Mouse (Mus musculus): ENCODE data around the gene Il6st.

Il6st gene

DNA sequence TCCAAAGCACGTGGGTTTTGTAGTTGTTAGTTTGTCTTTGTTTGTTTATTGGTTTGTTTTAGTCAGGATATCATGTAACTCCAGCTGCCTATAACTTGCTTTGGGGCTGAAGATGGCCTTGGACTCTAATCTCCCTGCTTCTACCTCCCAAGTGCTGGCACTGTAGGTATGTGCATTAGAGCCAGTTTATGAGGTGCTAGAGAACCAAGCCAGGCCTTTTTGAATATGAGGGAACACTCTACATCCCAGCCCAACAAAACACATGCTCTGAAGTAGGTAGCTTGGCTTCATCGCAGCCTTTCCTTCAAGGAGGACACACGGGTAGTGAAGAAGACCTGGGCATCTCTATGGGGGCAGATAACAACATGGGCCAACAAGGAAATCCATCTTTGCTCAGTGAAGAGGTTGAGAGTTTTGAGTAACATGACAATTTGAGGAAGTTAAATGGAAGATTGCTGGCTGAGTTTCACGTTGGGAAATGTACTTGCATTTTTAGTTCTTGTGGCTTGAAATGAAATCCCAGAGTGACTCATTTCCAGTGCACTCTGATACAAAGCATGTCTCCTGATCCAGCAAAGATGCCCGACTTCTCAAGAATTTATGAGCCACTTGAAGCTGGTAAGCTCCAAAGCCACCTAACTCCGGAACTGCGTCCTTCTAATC is 20.9 kb upstream of the Il6st start:
- DNase-seq (ENCODE audit: low read depth, low spot score): peak; percentile 24

DNA sequence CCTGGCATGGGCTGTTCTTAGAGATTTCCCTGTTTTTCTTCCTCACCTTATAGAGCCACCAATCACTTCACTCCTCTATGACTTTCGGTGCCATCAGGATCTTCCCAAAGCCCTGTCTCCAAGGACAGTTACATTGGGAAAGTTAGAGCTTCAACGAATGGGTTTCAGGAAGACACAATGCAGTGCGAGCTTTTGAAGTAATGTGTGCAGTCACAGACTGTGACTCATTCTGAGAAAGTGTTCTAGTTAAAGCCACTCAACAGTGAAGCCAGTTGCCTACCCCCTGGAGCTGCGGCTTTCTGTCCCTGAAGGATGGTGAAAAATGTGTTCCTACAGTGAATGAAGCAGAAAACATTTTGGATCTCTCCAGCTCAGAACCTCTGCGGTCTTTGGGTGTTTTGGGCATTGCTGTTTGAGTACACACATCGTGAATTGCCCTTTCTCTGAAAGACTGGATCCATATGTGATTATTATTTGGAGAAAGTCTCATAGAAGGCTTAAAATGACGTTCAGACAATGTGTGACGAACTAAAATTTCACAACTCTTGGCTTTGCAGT is 16.7 kb upstream of the Il6st start:
- DNase-seq (ENCODE audit: low read depth, low spot score): no peak

DNA sequence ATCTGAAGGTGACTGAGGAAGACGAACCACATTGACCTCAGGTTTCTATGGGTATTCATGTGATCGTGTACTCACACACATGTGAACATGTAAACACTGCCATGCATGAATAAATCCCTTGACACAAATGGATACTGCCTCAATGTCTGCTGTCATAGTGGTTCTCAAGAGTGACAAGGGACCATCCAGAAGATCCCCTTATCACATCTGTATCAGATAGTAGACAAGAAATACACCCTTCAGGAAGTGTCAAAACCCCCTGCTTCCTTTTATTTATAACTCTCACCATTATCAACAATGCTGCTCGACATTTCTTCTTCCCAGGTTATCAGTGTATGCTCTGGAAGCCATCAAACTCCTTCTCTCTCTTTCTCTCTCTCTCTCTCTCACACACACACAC is 13.7 kb upstream of the Il6st start:
- DNase-seq (ENCODE audit: low read depth, low spot score): no peak

DNA sequence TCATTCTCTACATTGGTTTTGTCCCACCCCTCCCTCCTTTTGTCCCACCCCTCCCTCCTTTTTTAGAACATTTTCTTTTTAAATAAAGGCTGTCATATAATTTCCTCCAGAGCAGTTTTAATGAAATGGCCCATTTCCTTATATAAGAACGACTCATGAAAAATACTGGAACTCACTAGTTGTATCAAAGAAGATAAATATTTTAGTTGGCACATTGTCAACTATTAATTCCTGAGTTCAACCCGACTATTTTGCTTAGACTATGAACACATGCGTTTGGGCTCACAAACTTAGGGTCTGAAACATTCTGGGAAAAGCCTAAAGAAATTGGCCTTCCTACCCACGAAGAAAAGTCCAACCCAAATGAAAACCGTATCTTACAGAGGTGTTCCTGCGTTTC is 6.5 kb upstream of the Il6st start:
- DNase-seq (ENCODE audit: low read depth, low spot score): no peak

DNA sequence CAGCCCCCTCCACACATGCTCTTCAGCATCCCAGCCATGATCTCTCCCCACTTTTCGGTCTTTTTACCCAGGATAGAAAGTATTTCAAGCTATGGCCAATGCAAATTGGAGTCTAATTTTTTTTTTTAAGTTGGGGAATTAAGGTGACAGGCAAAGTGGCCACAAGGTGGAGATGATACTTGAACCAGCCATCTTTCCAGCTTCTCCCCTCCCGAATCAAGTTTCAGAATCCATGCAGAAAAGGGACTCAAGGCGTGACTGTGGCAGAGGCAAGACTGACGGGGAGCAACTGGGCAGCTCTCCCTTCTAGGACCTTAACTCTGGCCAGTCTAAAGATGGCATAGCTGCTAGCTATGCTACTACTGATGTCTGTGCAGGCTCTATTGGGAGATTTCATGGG is 5.9 kb upstream of the Il6st start:
- no peak for DNase-seq (ENCODE audit: low read depth, low spot score)

DNA sequence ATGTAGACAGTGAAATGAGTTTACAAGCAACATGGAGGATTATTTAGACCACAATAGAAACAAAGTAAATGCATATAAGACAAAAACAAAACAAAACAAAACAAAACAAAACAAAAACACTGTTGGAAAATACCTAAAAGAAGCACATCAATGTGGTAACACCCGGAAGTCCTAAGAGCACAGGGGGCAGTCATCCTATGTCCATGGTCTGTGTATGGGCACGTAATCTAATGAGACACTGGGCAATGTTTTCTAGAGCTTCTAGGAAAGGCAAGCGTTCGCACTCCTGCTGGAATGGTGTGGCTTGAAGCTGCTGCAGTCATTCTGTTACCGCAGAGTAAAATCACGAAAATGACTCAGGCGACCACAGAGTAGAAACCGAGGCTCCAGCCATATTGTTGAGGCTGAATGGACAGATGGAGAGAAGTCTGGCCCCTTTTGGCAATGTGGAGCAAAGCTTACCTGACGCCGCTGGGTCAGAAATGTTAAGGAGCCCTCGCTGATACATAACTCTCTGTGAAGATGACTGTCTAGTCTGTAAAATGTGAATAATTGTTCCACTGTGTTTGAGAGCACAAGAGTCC is 5.3 kb upstream of the Il6st start:
- DNase-seq (ENCODE audit: low read depth, low spot score): no peak

DNA sequence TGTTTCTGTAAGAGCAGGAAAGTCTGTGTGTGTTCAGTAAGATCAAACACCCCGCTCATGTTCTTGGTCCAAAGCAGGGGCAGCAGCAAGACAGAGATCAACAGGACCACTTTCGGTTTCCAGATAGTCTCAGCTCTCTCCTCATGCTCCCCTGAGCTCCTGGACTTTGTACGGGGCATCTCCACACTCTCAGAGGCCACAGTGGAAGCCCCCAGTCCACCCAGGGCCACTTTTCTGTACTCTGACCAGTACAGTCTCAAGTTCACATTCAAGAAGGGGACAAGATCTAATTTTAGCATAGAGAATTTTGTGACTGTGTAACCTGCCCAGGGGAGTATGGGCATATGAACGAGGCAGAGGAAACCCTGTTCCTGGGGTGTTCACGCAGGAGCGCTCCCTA is 3.9 kb upstream of the Il6st start:
- no peak for DNase-seq (ENCODE audit: low read depth, low spot score)

DNA sequence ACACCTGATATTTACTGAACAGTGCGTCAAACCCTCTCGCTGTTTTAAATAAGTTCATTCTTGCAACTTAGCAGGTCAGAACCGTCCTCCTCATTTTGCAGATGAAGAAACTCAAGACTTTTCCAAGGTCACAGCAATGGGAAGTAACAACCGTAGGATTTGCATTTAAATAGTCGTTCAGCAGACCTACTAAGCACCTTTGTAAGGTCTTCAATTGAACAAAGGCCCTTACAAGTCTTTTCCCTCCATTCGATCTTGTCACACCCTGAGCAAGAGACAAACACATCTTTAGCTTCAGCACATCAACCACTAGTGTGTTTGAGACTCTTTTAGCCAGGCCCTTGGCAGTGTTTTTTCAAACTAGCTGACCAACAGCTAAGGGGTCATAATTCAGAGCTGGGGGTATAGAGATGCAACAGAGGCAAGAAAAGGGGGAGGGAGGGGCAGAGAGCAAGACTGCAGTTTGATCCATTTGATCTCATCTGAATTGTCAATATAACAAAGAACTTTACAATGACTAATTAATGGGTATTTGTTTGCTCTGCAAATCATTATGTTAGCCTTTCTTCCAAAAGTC is 1.4 kb upstream of the Il6st start:
- DNase-seq (ENCODE audit: low read depth, low spot score): no peak

DNA sequence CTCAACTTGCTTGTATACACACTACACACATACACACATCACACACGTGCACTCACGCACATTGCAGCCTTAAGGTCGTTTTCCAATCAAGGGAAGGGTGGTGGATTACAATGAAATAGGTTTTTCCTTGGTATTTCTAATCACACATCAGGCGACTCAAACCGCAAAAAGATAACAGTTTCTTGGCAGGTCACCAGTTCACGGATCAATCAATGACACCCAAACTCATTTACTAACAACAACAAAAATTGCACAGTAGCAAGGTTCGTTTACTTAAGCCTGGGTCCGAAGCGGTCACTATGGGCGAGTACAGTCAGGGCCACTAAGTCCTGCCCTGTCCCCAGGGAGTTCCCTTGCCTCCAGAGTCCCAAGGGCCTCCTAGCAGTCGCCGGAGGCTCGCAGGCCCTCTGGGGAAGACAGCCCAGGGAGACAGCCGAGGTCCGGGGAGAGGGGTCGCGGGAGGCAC is 500 bp upstream of the Il6st start:
- no peak for DNase-seq (ENCODE audit: low read depth, low spot score)

DNA sequence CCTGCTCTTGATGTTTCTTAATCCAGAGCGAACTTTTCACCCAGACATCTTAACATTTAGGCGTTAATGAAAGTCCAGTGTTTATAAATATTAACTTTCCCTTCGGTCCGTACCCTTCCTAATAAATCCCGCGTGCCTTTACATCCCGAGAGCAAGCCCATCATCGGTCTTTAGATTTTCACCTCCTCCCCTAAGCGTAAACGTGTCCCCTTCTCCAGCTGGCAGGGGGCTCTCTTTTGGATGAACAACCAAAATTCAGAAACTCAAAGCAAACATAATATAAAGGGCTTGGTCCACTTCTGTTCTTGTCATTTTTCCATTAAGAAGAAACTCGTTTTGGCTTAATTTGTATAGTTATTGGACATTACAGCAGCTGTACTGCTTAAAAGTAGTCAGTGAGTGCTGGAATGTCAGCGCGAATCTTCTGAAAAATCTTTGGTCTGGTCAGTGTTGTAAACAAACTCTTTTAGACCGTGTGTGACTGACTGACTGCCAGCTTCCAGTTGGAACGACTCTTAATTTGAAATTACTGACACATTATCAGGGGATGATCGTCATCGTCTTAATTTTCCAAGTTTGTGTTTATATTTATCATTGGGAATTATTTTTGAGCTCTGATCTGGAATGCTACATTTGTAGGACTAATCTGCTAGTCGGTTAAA is 887 bp downstream of the Il6st start:
- peak; percentile 18 for DNase-seq (ENCODE audit: low read depth, low spot score)

DNA sequence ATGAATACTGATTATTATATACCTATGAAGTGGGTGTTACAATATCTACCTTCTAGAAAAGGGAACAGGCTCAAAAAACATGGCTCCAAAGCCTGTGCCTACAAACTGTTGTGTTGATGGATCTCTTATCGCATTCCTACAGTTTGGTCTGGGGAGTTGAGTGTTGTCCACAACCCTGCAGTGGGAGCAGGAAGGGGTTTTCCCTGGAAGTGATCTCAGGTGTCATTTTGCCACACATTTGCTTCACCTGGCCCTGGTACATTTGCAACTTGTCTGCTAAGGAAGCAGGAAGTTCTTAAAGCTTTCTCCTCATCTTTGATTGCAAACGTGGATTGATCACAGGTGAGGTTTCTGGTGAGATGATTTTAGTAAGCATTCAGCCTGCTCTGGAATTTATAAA is 1.7 kb downstream of the Il6st start:
- DNase-seq (ENCODE audit: low read depth, low spot score): no peak

DNA sequence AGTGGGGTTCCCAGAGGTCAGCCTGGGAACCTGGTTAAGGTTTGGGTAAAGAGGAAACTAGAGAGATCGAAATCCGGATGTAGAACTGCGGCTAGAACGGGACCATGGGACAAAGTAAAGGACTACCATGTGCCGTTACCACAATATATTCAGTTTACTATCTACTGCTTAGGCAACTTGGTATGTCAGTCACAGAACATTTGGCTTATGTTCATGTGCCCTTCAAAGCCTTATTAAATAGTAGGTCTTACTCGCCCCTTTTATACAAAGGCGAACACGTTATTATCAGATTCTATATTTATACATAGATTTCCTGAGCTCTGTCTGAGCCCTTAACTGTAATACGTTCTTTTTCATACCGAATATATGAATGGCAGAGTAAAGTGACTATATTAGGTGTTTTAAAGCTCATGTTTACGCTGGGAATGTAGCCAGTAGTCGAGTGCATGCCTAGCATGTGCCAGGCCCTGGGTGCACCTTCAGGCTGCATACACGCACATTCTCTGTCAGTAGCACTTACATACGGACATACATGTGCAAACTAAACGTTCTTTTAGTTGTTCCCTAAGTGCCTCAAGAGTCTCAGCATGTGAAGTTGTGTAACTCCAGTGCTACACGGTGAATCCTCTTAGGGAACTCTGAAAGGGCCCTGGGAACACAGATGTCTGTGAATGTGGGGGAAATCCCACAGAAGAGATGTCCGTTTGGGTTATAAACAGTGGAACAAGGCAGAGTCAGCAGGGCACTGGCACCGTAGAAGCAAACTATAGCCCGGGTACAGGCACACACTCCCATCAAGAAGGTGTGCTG is 2.5 kb downstream of the Il6st start:
- DNase-seq (ENCODE audit: low read depth, low spot score): no peak

DNA sequence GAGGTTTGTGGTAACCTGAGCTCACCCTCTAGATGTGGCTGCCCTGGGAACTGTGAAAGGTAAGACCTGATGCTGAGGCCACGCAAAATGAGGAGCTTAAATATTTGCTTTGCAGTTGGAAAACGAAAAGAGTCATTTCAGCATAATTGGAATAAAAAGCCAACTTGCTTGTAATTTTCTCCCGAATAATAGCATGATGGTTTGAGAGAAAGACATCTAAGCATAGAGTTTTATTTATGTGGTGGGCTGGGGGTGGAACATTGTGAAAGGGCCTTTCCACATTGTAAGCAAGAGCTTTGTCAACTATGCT is 3.0 kb downstream of the Il6st start:
- DNase-seq (ENCODE audit: low read depth, low spot score): no peak

DNA sequence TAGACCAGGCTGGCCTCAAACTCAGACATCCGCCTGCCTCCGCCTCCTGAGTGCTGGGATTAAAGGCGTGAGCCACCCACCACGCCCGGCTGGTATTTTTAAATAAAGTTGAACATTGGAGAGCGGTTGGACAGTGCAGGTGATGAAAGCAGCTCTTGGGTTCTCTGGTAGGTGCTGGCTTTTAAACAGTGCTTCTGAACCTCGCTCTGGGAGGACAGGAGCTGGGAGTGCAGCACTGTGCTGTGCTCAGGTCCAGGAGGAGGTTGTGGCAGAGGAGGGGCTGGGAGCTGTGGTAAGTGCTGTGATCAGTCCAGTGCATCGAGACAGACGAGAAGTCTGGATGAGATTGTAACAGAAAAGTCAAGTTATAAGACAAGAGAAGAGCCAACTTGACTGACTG is 3.5 kb downstream of the Il6st start:
- DNase-seq (ENCODE audit: low read depth, low spot score): no peak

DNA sequence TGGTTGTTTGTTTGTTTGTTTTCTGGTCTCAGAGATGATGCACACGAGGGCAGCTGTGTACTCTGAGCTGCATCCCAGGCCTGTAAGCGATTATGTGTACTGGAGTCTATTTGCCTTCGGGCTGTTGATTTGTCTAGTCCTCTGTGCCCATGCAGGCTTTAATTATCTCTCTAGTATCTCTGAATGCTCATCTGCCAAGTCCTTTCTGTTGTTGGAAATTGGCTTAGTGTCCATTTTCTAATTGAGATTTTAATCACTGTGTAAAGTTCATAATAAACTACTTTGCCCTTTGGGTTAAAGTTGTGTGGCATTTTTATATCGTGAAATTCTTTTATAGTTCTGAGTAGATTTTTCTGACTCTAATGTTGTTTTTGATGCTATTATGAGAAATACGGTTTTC is 5.6 kb downstream of the Il6st start:
- no peak for DNase-seq (ENCODE audit: low read depth, low spot score)

DNA sequence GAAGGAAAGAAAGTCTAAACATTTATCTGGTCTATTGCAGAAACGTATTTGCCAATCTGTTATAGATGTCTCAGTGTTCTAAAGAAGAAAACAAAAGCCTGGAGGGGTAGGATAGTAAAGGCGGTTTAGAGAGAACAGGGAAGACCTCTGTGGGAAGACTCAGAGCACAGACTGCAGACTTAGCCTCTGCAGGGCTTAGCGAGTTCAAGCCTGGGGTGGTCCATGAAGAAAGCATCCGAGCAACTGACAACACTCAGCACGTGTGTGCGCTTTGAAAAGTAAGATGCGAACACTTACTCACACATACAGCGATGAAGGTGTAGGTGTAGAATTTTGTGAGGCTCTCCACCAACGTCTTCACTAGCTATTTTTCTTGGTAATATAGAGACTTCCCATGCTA is 7.3 kb downstream of the Il6st start:
- no peak for DNase-seq (ENCODE audit: low read depth, low spot score)

DNA sequence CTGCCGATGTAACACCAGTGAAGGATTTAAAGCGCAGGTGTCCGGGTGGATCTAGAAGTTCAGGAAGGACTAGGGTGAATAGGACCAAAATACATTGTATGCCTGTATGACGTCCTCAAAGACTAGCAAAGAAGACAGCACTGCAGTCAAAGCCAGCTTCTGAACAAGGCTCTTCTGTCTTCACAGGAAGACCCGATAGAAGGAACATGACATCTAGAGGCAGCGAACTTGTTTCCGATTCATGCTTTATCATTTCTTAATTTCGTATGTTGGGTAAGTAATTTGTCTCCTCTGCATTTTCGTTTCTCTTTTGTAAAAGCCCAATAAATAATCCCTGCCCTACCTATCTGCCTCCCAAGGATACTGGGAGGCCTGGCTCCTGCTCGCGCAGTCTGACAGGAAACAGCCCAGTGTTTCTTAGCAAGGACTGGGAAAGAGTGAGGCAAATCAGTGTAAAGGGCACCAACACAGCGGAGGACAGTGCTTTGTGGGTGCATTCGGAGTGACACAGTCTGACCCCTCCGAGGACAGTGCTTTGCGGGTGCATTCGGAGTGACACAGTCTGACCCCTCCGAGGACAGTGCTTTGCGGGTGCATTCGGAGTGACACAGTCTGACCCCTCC is 8.6 kb downstream of the Il6st start:
- no peak for DNase-seq (ENCODE audit: low read depth, low spot score)

DNA sequence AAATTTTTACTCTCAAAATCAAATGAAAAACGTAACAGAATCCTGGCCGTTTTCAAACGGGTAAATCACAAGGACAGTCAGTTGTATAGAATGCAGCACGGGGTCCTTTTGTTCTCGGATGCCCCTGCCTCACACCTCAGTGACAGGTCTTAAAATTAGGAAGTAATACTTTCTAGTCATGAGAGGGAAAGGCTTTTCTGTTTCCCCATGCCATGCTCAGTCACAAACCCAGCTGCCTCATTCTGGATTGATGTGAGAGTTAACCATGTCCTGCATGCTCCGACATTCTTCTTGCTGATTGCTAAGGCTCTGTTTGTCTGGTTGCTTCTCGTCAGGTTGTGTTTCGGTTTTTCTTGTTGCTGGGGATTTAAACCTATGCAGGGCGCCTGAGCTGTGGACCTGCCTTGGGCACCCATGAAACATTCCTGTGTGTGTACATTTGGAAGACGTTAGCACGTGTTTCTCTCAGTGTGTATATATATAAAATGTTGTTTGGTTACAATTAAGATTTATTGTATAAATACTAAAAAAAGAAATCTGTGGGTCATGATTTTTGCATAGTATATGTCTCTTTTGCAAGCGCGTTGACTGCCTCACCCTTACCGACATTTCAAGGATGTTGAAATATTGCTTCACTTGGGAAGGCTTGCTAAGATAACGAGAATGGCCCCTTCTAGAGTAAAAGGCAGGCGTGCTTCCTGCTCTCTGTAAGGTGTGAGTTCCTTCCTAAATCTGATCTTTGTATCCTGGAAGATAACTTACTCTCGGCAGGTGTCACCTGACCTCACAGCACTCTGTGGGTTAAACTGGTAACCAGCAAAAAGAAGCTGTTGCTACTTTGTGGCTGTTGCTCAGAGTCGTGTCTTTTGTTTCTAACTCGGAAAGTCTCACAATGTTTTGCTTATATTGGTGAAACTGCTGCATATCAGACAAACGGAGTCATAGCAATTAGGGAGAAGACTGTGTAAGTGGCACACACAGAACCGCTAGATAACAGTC is 10.2 kb downstream of the Il6st start:
- DNase-seq (ENCODE audit: low read depth, low spot score): no peak

DNA sequence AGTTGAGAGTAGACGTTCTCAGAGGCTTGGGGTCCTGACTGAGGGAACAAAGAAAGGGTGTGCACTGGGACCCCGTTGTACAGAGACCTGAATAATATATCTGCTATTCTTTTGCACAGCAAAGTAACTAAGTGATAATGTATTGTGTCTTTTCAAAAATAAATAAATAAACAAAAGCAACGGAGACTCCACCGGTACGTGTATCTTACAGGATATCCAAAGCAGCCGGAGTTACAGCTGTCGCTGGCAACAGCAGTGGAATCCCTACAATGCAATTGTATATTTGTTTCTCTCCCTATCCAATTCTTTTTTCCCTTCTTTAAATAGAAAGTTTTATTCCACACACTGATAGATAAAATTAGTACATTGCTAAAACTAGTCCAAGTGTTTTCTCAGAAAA is 15.2 kb downstream of the Il6st start:
- no peak for DNase-seq (ENCODE audit: low read depth, low spot score)

DNA sequence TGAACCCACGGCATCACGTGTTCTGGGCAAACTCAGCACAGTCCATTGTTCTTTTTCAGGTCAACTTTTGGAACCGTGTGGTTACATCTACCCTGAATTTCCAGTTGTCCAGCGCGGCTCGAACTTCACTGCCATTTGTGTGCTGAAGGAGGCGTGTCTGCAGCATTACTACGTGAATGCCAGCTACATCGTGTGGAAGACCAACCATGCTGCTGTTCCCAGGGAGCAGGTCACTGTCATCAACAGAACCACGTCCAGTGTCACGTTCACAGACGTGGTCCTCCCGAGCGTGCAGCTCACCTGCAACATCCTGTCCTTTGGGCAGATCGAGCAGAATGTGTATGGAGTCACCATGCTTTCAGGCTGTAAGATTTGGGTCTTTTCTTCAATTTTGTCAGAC is 16.1 kb downstream of the Il6st start:
- no peak for DNase-seq (ENCODE audit: low read depth, low spot score)
